Mouse (Mus musculus) layer of hippocampus, postnatal 10 days (tissue): Measurements from ENCODE around the gene Srp68. TPM values are rescaled to one million over a fixed set of nuclear protein-coding genes. Genes with fewer than 3 reads are reported as not detected.

ENCODE experiments used
- DNase-seq, 2 experiments: peaks; one replicate each; pipeline ENCODE4 v3.0.0; 2021; ENCODE audit warnings: low spot score in 2 of 2
- total RNA-seq, 2 experiments: library from RNA; stranded (reverse); gene quantifications; 2 replicates each; pipeline ENCODE4 v1.2.3; 2021

Srp68 gene
- total RNA-seq, 2 experiments from 2014 or later, result 50.5 to 51.9 TPM

DNA sequence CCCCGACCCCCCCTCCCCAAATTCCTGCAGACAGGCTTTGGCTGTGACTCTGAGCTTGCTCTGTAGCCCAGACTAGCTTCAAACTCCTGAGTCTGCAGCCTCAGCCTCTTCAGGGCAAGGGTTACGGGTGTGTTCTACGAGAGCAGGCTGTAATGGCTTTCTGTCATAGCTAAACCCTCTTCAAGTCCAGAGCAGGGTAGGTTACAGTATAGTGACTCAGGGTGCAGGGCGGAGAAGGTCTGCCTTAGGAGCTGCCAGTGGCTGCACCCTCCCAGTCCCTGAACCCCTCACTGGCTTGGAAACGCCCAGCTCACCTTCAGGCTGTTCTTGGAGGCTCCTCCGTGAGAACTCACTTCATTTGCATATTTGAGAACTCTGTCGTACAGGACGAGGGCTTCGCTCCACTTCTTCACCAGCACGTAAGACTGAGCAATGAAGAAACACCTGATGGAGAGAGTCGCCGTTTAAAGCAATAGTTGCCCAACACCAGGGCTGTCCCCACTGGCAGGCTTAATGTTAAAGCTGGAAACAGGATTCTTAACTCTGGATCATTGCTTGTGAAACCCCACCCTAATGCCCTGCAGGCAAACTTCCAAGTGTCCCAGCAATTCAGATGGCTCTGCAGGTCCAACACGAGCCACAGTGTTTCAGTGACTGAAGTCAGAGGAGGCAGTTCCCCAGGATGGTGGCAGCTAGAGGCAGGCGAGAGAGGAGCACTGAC lies 26.4 kb downstream of the Srp68 start:
- DNase-seq, result no peak

DNA sequence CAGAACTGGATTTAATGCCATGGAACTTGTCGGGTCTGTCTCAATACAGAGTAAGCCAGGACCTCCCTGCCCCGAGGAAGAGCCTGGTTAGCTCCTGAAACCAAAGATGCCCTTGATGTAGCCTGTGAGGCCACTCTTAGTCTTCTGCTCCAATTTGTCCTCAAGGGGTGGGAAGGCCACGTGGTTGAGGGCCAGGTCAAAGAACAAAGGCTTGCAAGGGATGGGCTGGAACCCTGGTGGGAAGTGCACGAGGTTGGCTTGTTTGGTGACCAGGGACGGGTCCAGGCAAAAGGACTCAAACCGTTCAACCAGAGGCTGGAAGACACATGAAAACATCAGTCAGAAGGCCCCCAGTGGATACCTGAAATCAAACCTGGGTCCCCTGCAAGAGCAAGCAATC lies 28.4 kb downstream of the Srp68 start:
- no peak for DNase-seq

DNA sequence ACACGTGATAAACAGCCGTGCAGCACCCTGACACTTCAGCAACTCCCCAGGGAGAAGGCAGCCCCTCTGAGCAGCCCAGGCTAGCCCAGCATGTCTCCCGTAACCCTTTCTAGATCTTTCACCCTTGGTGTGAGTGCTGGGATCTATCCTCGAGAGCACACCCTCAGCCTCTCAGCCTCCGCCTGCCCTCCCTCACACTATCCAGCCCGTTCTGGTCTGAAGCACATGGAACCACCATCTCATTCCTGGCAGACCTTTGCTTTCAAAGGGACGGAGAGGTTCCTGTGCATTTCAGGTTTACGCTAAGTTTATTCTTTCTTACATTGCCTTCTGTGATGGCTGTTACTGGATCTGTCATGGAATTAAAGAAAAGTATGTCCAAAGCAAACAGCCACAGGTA lies 29.4 kb downstream of the Srp68 start:
- DNase-seq, result no peak

DNA sequence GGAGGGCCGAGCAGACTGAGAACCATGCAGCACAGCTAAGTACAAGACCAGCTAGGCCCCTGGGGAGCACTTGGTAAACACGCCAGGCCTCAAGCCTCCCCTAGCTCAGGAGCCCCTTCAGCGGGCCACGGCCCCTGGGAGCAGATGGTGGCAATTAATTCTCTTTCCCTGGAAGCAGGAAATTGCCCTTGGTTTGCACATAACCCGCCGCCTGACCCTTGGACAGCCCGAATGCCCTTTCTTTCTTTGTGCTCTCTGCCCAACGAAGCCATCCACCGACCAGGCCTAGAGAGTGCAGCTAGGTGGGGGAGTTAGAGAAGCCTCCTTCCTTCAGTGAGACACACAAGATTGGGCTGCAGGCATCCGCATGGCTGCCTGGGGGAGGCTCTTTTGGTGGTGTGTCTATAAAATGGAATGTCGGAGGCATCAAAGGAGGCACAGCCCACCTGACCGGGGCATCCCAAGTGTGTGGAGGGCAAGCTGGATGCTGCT lies 32.2 kb downstream of the Srp68 start:
- DNase-seq, result no peak

DNA sequence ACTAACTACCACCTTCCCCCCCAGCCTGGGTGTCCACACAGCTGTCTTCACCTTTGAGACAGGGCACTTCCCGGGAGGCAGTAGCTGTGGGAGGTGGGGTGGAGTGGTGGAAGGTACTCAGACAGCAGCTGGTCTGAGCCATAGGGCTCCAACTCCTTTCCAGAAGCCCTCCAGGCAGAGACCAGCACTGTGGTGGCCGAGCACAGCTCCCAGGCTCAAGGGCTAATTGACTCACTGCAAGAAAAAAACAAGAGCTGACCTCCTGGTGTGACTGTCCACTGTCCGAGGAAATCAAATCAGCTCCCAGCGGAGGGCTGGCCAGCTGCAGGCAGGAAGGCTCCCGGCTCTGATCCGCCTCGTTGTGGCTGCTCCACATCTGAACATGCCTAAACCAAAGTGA lies 34.2 kb downstream of the Srp68 start:
- no peak for DNase-seq

DNA sequence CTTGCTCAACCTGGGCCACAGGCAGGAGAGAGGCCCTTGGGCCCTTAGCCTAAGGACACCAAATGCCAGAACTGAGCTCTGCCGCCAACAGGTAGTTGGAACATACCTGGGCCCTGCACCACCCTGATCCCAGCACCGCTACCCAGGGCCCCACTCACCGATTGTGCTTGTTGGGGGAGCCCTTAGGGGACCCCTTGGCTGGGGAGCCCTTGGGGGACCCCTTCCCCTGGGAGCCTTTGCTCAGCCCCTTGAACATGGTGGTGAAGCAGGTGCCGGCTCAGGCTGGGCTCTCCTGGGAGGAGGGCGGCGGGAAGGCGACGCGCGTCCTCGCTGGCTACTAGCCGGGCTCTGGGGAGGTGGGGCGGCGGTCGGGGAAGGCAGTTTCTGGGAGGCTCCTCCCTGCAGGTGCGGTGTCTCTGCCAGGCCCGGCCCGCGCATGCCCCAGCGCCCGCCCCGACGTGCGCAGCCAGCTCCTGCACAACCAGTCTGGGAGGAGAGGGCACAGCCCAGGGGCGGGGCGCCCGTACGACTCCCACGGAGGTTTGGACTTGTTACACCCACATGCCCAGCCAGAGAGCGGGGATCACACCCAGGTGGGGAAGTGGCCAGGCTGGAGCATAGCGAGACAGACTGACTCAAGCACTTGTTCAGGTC lies 36.1 kb downstream of the Srp68 start, which contains the start of gene Evpl:
TSS of gene Evpl (minus strand) at position 336 of the 654 bp plus-strand sequence.
- no peak for DNase-seq

DNA sequence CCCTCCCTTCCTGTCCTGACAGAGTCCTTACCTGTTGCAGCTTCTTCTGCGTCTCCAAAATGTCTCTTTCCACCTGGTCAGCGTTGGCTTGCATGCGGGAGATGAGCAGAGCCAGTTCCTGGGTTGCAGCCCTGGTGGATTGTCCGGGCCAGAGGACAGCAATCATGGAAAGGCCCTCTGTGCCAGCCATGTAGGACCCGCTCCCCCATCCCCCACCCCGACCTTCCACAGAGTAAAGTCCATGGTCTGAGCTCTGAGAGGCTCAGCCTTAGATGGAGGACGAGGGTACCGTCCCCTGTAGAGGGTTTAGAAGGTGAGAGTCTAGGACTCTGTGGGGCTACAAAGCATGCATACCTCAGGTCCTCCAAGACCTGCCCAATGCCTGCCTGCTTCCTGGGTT lies 39.1 kb downstream of the Srp68 start:
- no peak for DNase-seq

DNA sequence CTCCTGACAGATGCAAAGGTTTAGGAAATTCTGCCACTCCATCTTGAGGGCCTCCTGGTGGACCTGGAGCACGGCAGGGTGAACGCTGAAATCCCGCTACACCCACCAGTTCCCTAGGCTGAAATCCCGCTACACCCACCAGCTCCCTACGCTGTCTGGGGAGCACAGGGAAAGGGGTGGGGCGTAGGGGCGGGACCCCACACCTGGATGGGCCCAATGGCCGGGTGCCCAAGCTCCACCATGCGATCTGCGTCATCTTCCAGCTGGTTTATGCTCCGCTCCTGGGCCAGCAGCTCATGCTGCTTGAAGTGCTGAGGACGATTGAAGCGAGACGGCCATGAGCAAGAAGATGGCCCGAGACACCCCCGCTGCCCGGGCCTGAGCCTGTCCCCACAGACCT lies 41.6 kb downstream of the Srp68 start:
- no peak for DNase-seq

DNA sequence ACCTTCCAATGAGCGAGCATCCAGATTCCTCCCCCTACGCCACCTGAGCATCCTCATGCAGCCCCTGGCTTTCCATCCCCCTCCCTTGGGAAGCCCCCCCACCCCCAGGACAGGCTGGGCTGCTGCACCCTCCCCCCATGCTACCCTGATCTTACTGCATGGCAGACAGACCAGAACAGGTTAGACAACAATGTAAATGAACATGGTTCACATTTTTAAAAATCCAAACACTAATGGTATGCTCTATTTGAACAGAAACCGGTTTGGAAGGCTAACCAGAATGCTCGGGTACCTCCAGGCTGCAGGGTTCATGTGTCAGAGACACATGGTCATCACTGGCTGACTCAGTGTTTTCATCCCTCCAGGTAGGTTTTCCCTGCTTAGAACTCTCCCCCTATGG lies 45.3 kb downstream of the Srp68 start:
- no peak for DNase-seq

DNA sequence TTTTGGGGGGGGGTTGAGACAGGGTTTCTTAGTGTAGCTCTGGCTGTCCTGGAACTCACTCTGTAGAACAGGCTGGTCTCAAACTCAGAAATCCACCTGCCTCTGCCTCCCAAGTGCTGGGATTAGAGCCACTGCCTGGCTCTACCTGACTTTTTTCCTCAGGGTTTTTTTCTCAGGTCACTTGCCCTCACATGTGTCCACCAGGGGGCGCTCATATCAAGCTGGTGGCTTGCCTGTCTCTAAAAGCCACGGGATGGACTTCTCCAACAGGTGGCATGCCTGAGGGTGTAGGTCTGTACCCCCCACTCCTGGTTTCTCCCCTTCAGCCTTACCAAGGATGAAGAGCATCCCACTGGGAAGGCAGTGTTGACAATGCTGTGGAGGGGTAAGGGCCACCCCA lies 47.6 kb downstream of the Srp68 start:
- DNase-seq, result peak; percentile 74 to 77

DNA sequence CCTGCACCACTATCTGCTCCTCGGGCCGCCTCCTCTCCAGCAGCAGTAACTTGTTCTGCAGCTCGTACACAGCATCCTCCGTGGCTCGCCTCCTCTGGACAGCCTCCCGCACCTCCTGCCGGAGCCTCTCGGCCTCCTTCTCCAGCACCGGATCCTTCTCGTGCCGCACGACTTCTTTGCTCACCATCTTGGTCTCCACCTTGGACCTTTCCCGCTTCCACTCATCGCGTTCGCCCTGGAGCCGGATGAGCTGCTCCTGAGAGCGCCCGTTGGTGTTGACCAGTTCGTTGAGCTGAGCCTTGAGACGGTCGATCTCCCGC lies 51.3 kb downstream of the Srp68 start:
- no peak for DNase-seq

DNA sequence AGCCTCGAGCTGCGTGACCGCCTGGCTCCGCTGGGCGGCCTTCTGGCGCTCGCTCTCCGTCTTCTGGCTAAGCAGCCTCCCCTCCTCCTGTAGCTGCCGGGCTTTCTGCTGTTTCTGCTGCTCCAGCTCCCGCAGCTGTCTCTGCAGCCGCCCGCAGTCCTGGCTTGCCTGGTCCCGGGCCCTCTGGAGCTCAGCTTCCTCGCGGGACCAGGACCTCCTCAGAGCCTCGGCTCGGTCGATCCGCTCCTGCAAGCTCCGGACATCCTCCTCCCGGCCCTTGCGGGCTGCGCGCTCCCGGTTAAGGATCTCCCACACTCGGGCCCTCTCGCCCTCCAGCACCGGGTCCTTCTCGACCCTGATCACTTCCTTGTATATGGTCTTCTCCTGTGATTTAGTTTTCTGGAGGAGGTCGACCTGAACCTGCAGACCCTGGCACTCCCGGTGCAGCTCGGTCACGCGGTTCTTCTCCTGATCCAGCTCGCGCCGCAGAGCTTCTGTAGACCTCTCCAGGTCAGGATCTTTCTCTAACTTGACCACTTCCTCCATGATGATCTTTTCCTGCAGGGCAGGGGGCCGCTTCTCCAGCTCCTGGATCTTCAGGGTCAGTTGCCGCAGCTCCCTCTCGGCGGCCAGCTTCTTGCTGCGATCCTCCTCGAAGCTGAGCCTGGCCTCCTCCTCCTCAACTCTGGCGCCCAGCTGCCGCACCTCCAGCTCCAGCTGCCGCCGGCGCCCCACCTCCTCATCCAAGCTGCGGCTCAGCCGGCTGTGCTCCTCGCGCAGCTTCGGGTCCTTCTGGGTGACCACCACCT lies 51.9 kb downstream of the Srp68 start:
- DNase-seq, result peak in 1 of 2 experiments; percentile 22

DNA sequence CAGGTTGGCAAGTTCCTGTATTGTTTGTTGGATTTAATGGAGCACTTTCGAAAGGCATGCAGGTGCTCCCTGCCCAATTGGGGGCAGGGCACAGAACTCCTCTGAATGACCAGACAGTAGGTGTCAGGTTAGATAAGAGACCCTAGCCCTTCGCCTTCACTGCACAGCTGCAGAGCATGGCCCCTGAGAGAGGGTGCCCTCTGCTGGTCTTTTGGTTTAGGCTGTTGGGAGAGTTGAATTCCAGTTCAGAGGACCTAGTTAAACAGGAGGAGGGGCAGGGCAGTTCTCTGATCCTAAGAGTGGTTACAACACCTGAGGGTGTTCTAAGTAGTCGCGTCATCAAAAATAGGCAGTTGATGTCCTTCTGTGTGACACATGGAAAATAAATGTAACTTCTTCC lies 54.1 kb downstream of the Srp68 start:
- DNase-seq, result peak; percentile 55 to 73

DNA sequence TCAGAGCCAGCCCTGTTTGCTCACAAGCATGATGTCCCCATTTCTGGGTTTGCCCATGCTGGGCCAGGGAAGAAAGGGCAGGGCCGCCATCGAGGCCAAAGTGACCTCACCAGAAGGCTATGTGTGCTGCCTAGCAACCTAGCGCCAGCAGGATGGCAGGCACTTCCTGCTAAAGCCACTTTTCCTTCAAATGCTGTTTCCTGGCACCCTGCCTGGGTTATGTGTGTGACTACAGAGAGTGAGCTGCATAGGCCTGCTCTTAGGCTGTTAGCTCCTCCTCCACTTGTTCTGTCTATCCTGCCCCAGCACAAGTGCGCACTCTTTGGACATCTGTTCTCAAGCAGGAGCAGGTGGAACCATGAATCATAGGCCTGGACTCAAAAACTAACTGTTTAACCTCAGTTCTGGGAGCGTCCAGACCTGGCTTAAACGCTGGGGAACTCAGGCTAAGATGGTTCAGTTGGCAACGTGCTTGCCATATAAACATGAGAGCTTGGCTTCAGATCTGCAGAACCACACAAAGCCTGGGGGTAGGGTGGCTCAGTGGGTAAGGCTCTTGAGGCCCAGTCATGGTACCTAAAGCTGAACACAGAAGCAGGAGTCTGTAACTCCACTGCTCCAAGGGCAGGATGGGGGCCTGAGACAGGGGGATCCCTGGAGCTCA lies 55.1 kb downstream of the Srp68 start:
- peak; percentile 75 to 79 for DNase-seq

DNA sequence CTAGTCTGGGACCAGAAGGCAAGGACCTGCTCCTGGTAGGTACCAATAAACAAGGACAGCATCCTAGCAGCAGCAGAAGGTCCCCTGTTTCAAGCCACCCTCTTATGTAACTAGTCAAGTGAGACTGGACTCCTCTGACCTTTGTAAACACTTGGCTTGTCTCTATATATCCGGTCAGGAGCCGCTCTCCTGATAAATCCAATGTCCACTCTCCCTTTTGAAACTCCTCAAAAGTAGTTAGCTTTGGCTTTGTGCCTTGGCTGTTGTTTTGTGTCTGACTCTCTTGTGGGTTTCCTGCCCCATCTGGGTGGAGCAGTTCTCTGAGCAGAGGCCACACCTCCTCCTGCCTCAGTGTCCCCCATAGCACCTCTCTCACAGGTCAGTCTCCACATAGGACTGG lies 55.8 kb downstream of the Srp68 start:
- no peak for DNase-seq

DNA sequence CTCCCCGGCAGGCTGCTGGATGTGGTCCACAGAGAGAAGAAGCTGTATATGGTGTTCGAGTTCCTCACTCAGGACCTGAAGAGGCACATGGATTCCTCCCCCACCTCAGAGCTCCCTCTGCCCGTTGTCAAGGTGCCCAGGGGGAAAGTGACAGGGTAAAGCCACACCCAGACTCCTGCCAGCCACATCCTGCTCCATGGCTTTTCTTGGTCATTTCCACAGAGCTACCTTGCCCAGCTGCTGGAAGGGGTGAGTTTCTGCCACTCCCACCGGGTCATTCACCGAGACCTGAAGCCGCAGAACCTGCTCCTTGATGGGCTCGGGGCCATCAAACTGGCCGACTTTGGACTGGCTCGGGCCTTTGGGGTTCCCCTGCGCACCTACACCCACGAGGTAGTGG lies 57.5 kb downstream of the Srp68 start:
- DNase-seq, result no peak

DNA sequence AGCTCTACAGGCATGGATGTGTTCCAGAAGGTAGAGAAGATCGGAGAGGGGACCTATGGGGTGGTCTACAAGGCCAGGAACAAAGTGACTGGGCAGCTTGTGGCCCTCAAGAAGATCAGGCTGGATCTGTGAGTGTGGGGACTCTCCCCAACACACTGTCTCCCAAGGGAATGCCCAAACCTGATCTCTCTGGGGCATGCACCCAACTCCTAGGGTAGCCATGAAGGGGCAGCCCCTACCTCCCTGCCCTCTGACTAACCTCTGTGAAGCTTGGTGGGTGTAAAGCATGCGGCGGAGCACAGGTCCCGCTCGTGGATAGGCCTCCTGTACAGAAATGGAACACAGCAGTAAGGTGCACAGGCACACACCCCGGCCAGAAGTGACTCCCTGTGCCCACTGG lies 58.0 kb downstream of the Srp68 start:
- DNase-seq, result no peak

DNA sequence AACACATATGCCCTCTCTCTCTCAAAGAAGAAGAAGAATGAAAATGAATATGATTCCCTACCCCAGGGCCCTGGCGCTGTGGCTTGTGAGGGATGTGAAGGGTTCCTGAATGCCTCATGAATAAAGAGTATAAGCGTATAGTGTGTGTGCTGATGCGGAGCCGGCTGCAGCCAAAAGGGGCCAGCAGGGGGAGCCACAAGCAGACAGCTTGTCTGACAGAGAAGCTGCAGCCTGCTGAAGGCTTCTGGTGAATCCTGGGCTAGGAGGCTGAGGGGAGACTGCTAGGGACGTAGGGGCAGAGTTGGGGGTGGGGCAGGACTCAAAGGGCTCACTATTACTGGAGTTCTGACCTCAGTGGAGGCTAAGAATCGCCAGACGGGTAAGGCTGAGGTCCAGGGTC lies 58.8 kb downstream of the Srp68 start:
- DNase-seq, result peak in 1 of 2 experiments; percentile 45

DNA sequence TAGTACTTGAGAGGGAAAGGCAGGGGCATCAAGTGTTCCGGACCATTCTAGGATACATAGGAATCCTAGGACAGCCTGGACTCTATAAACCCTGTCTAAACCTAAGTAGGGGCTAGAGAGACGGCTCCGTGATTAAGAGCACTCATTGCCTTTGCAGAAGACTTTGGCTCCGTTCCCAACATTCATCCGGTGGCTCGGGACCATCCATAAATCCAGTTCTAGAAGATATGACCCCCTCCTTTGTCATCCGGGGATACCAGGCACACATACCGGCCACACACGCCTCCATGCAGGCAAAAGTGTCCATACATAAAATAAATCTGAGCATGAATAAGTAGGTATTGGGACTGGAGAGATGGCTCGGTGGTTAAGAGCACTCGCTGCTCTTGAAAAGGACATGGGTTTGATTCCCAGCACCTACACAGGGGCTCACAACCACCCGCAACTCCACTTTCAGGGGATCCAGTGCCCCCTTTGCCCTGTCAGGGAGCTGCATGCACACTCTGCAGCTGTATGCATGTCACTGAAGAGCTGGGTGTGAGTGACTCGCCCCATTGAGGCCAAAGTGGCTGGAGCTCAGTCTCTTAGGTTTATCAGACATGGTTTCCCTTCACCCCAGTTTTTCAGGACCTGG lies 60.0 kb downstream of the Srp68 start:
- no peak for DNase-seq

DNA sequence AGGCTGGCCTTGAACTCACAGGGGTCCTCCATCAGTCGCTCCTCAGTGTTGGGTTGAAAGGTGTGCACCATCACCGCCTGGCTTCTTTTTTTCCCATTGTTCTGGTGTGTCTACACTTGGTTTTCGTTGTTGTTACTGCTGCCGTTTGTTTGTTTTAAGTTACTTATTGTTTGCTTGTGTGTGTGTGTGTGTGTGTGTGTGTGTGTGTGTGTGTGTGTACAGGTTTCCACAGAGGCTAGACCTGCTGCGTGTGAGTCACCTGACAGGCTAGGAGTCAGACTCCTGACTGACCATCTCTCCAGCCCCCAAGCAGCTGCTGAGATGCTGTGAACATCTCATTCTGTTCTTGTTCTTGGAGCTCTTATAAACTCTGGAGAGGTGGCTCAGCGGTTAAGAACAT lies 61.2 kb downstream of the Srp68 start:
- no peak for DNase-seq

DNA sequence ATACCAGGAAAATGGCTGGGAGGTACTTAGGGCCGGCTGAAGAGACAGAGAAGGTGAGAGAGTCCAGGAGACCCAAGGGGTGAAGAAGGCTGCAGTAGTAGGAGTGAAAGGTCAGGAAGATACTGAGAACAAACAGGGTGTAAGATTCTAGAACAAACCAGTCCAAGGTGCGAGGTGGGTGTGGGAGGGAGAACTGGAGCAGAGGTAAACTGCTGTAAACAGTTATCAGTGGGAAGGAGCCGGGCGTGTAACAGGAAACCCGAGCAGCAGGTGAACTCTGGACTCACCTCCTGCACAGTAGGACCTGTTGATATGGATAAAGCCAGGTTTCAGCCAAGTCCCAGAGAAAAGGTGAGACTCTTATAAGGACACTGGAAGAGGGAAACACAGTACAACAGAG lies 63.3 kb downstream of the Srp68 start:
- DNase-seq, result no peak
